In the genomic region with DNA sequence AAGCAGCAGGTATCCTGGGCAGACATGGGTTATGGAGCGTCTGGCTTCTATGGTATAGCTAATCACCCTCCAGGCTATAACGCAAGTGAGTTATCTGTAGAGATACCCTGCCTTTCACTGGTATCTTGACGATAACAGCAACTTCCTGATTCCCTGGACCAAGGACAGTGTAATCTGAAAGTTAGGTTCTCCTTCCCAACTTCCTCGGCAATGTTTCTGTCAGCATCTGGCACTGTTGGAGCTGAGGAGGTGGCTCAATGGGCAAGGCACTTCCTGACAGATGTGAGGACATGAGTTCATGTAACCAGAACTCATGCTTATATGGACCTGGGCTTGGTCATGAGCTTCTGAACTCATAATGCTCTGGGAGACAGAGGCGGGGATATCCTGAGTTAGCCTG, we compare ENCODE assay signal across 30 mouse cellular contexts.
DNase-seq lines count a peak whose midpoint lies in the region; ATAC-seq and TF ChIP-seq lines count a peak whose summit lies in the region.
"Had no signal": no experiment of that assay in that cellular context is flagged by ENCODE, and none has a peak within 500 bp of the region (broad histone marks: within the 10 kb centered on the region; RNA-seq: fewer than 3 reads in every experiment).

No protein-coding gene starts in this region.

- no peaks in the 10 kb centered on the region for H3K9me3 ChIP-seq in lung, postnatal 0 days (ENCODE audit: low read length)
- no peaks in the 10 kb centered on the region for H3K9me3 ChIP-seq in G1E (replicated peaks)
- H3K9me3 ChIP-seq: forebrain, embryonic 13.5 days; heart, embryonic 13.5 days; hindbrain, embryonic 12.5 days; megakaryocyte, embryonic 14.5 days; midbrain, embryonic 15.5 days; neural tube, embryonic 15.5 days had no signal

- DNase-seq in heart, adult 11 months, result peak; percentile 95
- DNase-seq in heart, postnatal 10 days, result no peak
- DNase-seq in lung, postnatal 0 days (ENCODE audit: low spot score), result no peak
- no peak for DNase-seq in lung, postnatal 14 days
- DNase-seq in G1E (ENCODE audit: low spot score), result no peak
- DNase-seq in lung, postnatal 36 days, result peak; percentile 39
- DNase-seq in spleen, adult 12 weeks (ENCODE audit: low spot score), result no peak
- no peak for DNase-seq in adrenal gland, postnatal 10 days
- DNase-seq: adrenal gland, adult 2 months; cerebellum, adult 2 months; cerebellum, postnatal 14 days; gastrocnemius, postnatal 36 days; kidney, adult 9 months; kidney, postnatal 10 days; layer of hippocampus, postnatal 36 days; left cerebral cortex, postnatal 4 days; lung, embryonic 14.5 days; retina, postnatal 1 day; right cerebral cortex, postnatal 25 days; spleen, adult 18-20 months; thymus, postnatal 14 days had no signal

- peaks cover 4% of the 10 kb centered on the region; the same call in 1 of the 2 replicates for H3K4me1 ChIP-seq in lung, postnatal 0 days (ENCODE audit: insufficient read depth, low read depth, low read length)
- peaks cover 61% of the 10 kb centered on the region for H3K4me1 ChIP-seq in G1E (ENCODE audit: insufficient read depth, low read depth, low read length)
- H3K4me1 ChIP-seq: forebrain, embryonic 13.5 days; midbrain, embryonic 15.5 days had no signal

- H3K4me2 ChIP-seq in lung, postnatal 0 days (replicated peaks; ENCODE audit: low read depth, low read length), result no peak overlapping the region
- H3K4me2 ChIP-seq: forebrain, embryonic 13.5 days; heart, embryonic 13.5 days; hindbrain, embryonic 12.5 days; lung, embryonic 14.5 days; midbrain, embryonic 15.5 days; neural tube, embryonic 15.5 days had no signal

- 0 out of 2 replicates have a peak, but pooled peaks have one; percentile 10 for TF ChIP-seq EP300 in lung, postnatal 0 days (IDR thresholded peaks at IDR 0.05)

- H3K36me3 ChIP-seq in lung, postnatal 0 days (ENCODE audit: insufficient read depth, low read length), result no peaks in the 10 kb centered on the region
- H3K36me3 ChIP-seq in G1E (replicated peaks), result no peaks in the 10 kb centered on the region
- H3K36me3 ChIP-seq: heart, embryonic 13.5 days; hindbrain, embryonic 12.5 days; midbrain, embryonic 15.5 days; neural tube, embryonic 15.5 days had no signal

- no peak overlapping the region for H3K9ac ChIP-seq in lung, postnatal 0 days (replicated peaks; ENCODE audit: low read depth)
- H3K9ac ChIP-seq: forebrain, embryonic 13.5 days; heart, embryonic 13.5 days; hindbrain, embryonic 12.5 days; liver, embryonic 14.5 days; lung, embryonic 14.5 days; midbrain, embryonic 15.5 days; neural tube, embryonic 15.5 days had no signal

- no peak overlapping the region for H3K27ac ChIP-seq in lung, postnatal 0 days (ENCODE audit: low read length)
- H3K27ac ChIP-seq: forebrain, embryonic 13.5 days; heart, embryonic 13.5 days; hindbrain, embryonic 12.5 days; liver, embryonic 14.5 days; midbrain, embryonic 15.5 days; neural tube, embryonic 15.5 days had no signal

- H3K4me3 ChIP-seq in lung, postnatal 0 days (ENCODE audit: low read depth, low read length), result no peak overlapping the region
- peak overlapping the region; percentile 20; the same call in 1 of the 2 replicates for H3K4me3 ChIP-seq in G1E (ENCODE audit: low read depth, low read length)
- H3K4me3 ChIP-seq: forebrain, embryonic 13.5 days; heart, embryonic 13.5 days; hindbrain, embryonic 12.5 days; megakaryocyte, embryonic 14.5 days; midbrain, embryonic 15.5 days; neural tube, embryonic 15.5 days had no signal

- ATAC-seq in lung, postnatal 0 days, result peak; percentile 48
- ATAC-seq in G1E (ENCODE audit: extremely low read depth, insufficient number of reproducible peaks, low FRiP score, poor library complexity, severe bottlenecking), result peak; percentile 73
- ATAC-seq: activated CD4-positive, CD25-positive, alpha-beta regulatory T cell, adult 4 months; forebrain, embryonic 13.5 days; intestine, embryonic 16.5 days; midbrain, embryonic 15.5 days had no signal

- 55% methylated on average over 5 of the region's 5 CpGs for WGBS in lung, postnatal 0 days

- intact Hi-C loops in heart, postnatal 10 days (cut with DNase I), result no loop called here

- H3K27me3 ChIP-seq in lung, postnatal 0 days (replicated peaks; ENCODE audit: insufficient read depth, low read length), result no peaks in the 10 kb centered on the region
- peaks cover 8% of the 10 kb centered on the region for H3K27me3 ChIP-seq in G1E (ENCODE audit: insufficient read depth, low read length)
- H3K27me3 ChIP-seq: midbrain, embryonic 15.5 days; neural tube, embryonic 15.5 days had no signal

- TF ChIP-seq CTCF in lung, postnatal 0 days (IDR thresholded peaks at IDR 0.05), result no peak
- TF ChIP-seq CTCF in G1E (IDR thresholded peaks at IDR 0.05; ENCODE audit: low read depth, low read length), result no peak

Comparison
In these comparisons a context has a peak if more than half of its experiments do, and no peak if none do; other contexts are left out.
1. DNase-seq: peak in heart, adult 11 months (single experiment) and lung, postnatal 36 days (single experiment); none in heart, postnatal 10 days (0 of 2), lung, postnatal 0 days (single experiment), lung, postnatal 14 days (single experiment), G1E (single experiment), spleen, adult 12 weeks (single experiment) and adrenal gland, postnatal 10 days (single experiment).